Mouse (Mus musculus) adrenal gland, postnatal 25 days (tissue): Measurements from ENCODE around the gene Cldn34c3. TPM values are rescaled to one million over a fixed set of nuclear protein-coding genes. Genes with fewer than 3 reads are reported as not detected.
"Not testable (repeated sequence)": the region's sequence is repeated elsewhere in the genome, so short reads cannot be mapped to it uniquely, and the experiment has no call there.

Source experiments
- DNase-seq: peaks from one replicate; pipeline ENCODE4 v3.0.0; 2021; ENCODE audit warnings: mixed read lengths
- long read RNA-seq: library from polyadenylated mRNA; stranded (forward); transcript quantifications from one replicate; pipeline ENCODE4 v2.0.0, GENCODE M21; 2021
- total RNA-seq: library from RNA; stranded (reverse); gene quantifications from 2 replicates; pipeline ENCODE4 v1.2.3, GENCODE M21; 2021

The Cldn34c3 gene
- not detected in 2 replicates for total RNA-seq
- long read RNA-seq, result 0 reads

DNA sequence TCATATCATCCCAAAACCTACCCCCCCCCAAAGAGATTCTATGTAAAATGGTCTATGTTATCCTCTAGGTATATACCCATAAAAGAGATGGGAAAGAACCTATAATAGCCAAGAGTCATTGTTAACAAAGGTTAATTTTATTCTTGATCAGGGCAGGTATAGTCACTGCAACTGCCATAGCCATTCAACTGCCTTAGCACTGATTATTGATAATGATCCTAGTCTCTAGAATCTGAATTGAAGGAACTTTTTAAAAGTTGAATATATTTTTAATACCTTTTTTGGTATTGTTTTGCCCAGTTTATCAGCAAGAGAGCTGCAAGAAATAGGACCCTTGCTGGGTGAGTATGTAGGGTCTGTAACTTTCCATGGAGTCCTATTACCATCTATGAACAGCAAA is at the start of gene Cldn34c3:
Cldn34c3 (plus strand) TSS at position 301 of the 400 bp plus-strand sequence.
- DNase-seq, result not testable (repeated sequence)

Other genes with a start within 250 kb of the Cldn34c3 start
- gene Cldn34c2, start 212.0 kb upstream of the Cldn34c3 start, total RNA-seq, result 4.4 and 6.6 TPM in 2 replicates
- not detected in 2 replicates for gene Gm17467, start 88.9 kb upstream of the Cldn34c3 start, total RNA-seq